8 mouse cellular contexts compared by ENCODE assay signal in genomic region chr6:67266159-67266657, GRCm38 (mm10). TPM values are rescaled to one million over a fixed set of nuclear protein-coding genes. Genes with fewer than 3 reads are reported as not detected.
DNase-seq lines count a peak whose midpoint lies in the region; ATAC-seq and TF ChIP-seq lines count a peak whose summit lies in the region.

No protein-coding gene starts in this region.

- 1% methylated on average over 23 of the region's 23 CpGs for WGBS in heart, embryonic 13.5 days
- under 1% methylated on average over 23 of the region's 23 CpGs for WGBS in limb, embryonic 14.5 days

- no peaks in the 10 kb centered on the region for H3K9me3 ChIP-seq in heart, embryonic 13.5 days
- H3K9me3 ChIP-seq in CH12.LX (replicated peaks; ENCODE audit: low read length): no peaks in the 10 kb centered on the region
- H3K9me3 ChIP-seq in limb, embryonic 14.5 days (ENCODE audit: control insufficient read depth, low read length): no peaks in the 10 kb centered on the region

- H3K4me3 ChIP-seq in heart, embryonic 13.5 days: peak overlapping the region; percentile 100
- H3K4me3 ChIP-seq in CH12.LX (replicated peaks in 1 of 3; ENCODE audit: low read depth in 2 of 3, low read length in 2 of 3, poor library complexity in 1 of 3): peak overlapping the region; percentile 65 to 96 (median 68)
- peak overlapping the region; percentile 99 for H3K4me3 ChIP-seq in limb, embryonic 14.5 days (replicated peaks; ENCODE audit: low read length)
- peak overlapping the region; percentile 95 for H3K4me3 ChIP-seq in myocyte

- TF ChIP-seq RAD21 in CH12.LX (IDR thresholded peaks at IDR 0.05; ENCODE audit: low read depth, low read length): no peak

- H3K9ac ChIP-seq in heart, embryonic 13.5 days: peak overlapping the region; percentile 83
- peak overlapping the region; percentile 78 for H3K9ac ChIP-seq in CH12.LX (ENCODE audit: insufficient read depth, low read depth)
- H3K9ac ChIP-seq in limb, embryonic 14.5 days (ENCODE audit: low read depth, low read length, severe bottlenecking): peak overlapping the region; percentile 99

- peak; percentile 30 for ATAC-seq in heart, embryonic 13.5 days (ENCODE audit: extremely low read depth, insufficient number of reproducible peaks, low FRiP score, low TSS enrichment)
- ATAC-seq in limb, embryonic 14.5 days (ENCODE audit: low FRiP score, low read depth): peak; percentile 41

- peaks cover 33% of the 10 kb centered on the region for H3K4me1 ChIP-seq in heart, embryonic 13.5 days
- H3K4me1 ChIP-seq in CH12.LX (ENCODE audit: control insufficient read depth in 1 of 2, insufficient read depth in 2 of 2): peaks cover 0 to 7% of the 10 kb centered on the region in 2 experiments; a peak in 2 of 4 replicates
- H3K4me1 ChIP-seq in limb, embryonic 14.5 days (ENCODE audit: control insufficient read depth, insufficient read depth, low read length): peaks cover 12% of the 10 kb centered on the region; the same call in 1 of the 2 replicates

- TF ChIP-seq POLR2A in CH12.LX (IDR thresholded peaks at IDR 0.05; ENCODE audit: low read depth, low read length) (no peak), myocyte (IDR thresholded peaks at IDR 0.05; ENCODE audit: insufficient read length, low read depth) (no peak)
- TF ChIP-seq POLR2A in limb, embryonic 14.5 days (IDR thresholded peaks at IDR 0.05; ENCODE audit: borderline replicate concordance, extremely low read depth, insufficient read depth, insufficient read length): no peak

- H3K79me2 ChIP-seq in CH12.LX (replicated peaks; ENCODE audit: control insufficient read depth, extremely low read depth, insufficient read depth, poor library complexity, severe bottlenecking) (peaks cover 30% of the 10 kb centered on the region), myocyte (ENCODE audit: control insufficient read depth, insufficient read depth) (peaks cover 45% of the 10 kb centered on the region)

- in situ Hi-C loops in CH12.LX (cut with MboI; ENCODE audit: low pct_ligation_motif_present, low pct_unique_long_range_greater_than_20kb, low sequenced_read_pairs): no loop called here

- peak overlapping the region; percentile 72 for H3ac ChIP-seq in myocyte (ENCODE audit: control insufficient read depth, insufficient read length)

- no peaks in the 10 kb centered on the region for H3K36me3 ChIP-seq in heart, embryonic 13.5 days
- H3K36me3 ChIP-seq in CH12.LX (replicated peaks in 1 of 2; ENCODE audit: control insufficient read depth in 1 of 2, insufficient read depth in 1 of 2, low read length in 1 of 2) (peaks cover 0 to 6% of the 10 kb centered on the region in 2 experiments), myocyte (ENCODE audit: control insufficient read depth, insufficient read depth) (peaks cover under 1% of the 10 kb centered on the region)
- H3K36me3 ChIP-seq in limb, embryonic 14.5 days (ENCODE audit: control insufficient read depth, insufficient read depth, low read length): no peaks in the 10 kb centered on the region; the same call in 1 of the 2 replicates

- intact Hi-C loops in heart, postnatal 10 days (cut with DNase I): loop anchor here (2.0 to 5.0 kb wide), 4 partner anchors 37 to 369 kb away; partner anchors contain the start of genes Gadd45a and Gng12

- TF ChIP-seq EP300 in CH12.LX (IDR thresholded peaks at IDR 0.05; ENCODE audit: low read length): no peak

- H3K27me3 ChIP-seq in heart, embryonic 13.5 days (replicated peaks): no peaks in the 10 kb centered on the region
- no peaks in the 10 kb centered on the region for H3K27me3 ChIP-seq in CH12.LX (replicated peaks)
- no peaks in the 10 kb centered on the region for H3K27me3 ChIP-seq in limb, embryonic 14.5 days (ENCODE audit: control insufficient read depth, insufficient read depth, low read length)
- no peaks in the 10 kb centered on the region for H3K27me3 ChIP-seq in myocyte (ENCODE audit: control insufficient read depth, insufficient read depth, insufficient read length)

- peak overlapping the region; percentile 84 for H3K4me2 ChIP-seq in heart, embryonic 13.5 days
- H3K4me2 ChIP-seq in CH12.LX (ENCODE audit: insufficient read depth, low read depth, poor library complexity, severe bottlenecking) (peak overlapping the region; percentile 77), myocyte (ENCODE audit: low read depth) (peak overlapping the region; percentile 84)
- peak overlapping the region; percentile 62 for H3K4me2 ChIP-seq in limb, embryonic 14.5 days (replicated peaks; ENCODE audit: low read depth, low read length, severe bottlenecking)

- peak overlapping the region; percentile 91 for H3K27ac ChIP-seq in heart, embryonic 13.5 days (replicated peaks)
- peak overlapping the region; percentile 31 for H3K27ac ChIP-seq in CH12.LX (ENCODE audit: insufficient read depth, low read depth)
- peak overlapping the region; percentile 38; the same call in 1 of the 2 replicates for H3K27ac ChIP-seq in limb, embryonic 14.5 days (replicated peaks; ENCODE audit: low read depth, low read length)

- dilution Hi-C loops in CH12.LX (cut with MboI; ENCODE audit: extremely low pct_ligation_motif_present, extremely low pct_unique_long_range_greater_than_20kb, low sequenced_read_pairs): no loop called here

- TF ChIP-seq CTCF in CH12.LX (conservative IDR thresholded peaks at IDR 0.05 in 1 of 2, IDR thresholded peaks at IDR 0.05 in 1 of 2; ENCODE audit: low read depth in 2 of 2, low read length in 2 of 2): no peak

- no peak for DNase-seq in heart, postnatal 10 days
- no peak for DNase-seq in CH12.LX (ENCODE audit: extremely low read depth)
- peak; percentile 38 for DNase-seq in c-Kit-negative CD71-positive TER-119-positive erythroid progenitor cells, embryonic 14.5 days (ENCODE audit: low read depth, low spot score)
- DNase-seq in frontal cortex, postnatal 14 days (ENCODE audit: low spot score in 2 of 2): peak; percentile 20 to 23
- peak; percentile 54 for DNase-seq in limb, embryonic 14.5 days (ENCODE audit: low spot score)
- no peak for DNase-seq in thymus, adult 18-20 months

TF ChIP-seq in CH12.LX, 34 proteins besides CTCF, POLR2A, EP300 and RAD21:
- TF ChIP-seq BHLHE40 (IDR thresholded peaks at IDR 0.05; ENCODE audit: low read depth, low read length) (no peak), TBP (conservative IDR thresholded peaks at IDR 0.05; ENCODE audit: low read depth, low read length) (0 out of 2 replicates have a peak, but pooled peaks have one; percentile 15), POLR2AphosphoS2 (IDR thresholded peaks at IDR 0.05; ENCODE audit: low read depth, low read length) (peak; percentile 50; the same call in 1 of the 2 replicates), MYC (IDR thresholded peaks at IDR 0.05; ENCODE audit: low read depth, low read length) (peak; percentile 56; the same call in 1 of the 2 replicates), ETS1 (conservative IDR thresholded peaks at IDR 0.05; ENCODE audit: low read depth, low read length) (no peak), ELF1 (IDR thresholded peaks at IDR 0.05; ENCODE audit: low read depth, low read length) (no peak)

TF ChIP-seq in myocyte, 11 proteins besides CTCF, POLR2A, EP300 and RAD21:
- no peak for TF ChIP-seq SRF (IDR thresholded peaks at IDR 0.05; ENCODE audit: control insufficient read depth, insufficient read length, low read depth)

RNA-seq across cellular contexts. Expression of gene Serbp1, which starts 28.2 kb away (rescaled TPM):
- polyA plus RNA-seq in heart, embryonic 13.5 days (2015; fragmentation: Nextera tagmentation; extraction: Ambion mirVana): 309 and 332 TPM in 2 replicates
- total RNA-seq in heart, postnatal 10 days (2021): 100 to 1,000 TPM; 247 to 271 TPM
- total RNA-seq in CH12.LX (2012; rRNA removed): 835 and 931 TPM in 2 replicates
- 828 and 923 TPM in 2 replicates for total RNA-seq in CH12.LX (2014; rRNA removed)
- polyA plus RNA-seq in CH12.LX (2012; ENCODE audit: insufficient read length, low read depth): 2,454 and 2,884 TPM in 2 replicates
- polyA plus RNA-seq in limb, embryonic 14.5 days (2012; rRNA removed): 200 and 465 TPM in 2 replicates
- 481 and 482 TPM in 2 replicates for polyA plus RNA-seq in limb, embryonic 14.5 days (2014; fragmentation: Nextera tagmentation; extraction: Ambion mirVana)
- polyA plus RNA-seq in myocyte (2012; fragmentation: generic; extraction: Trizol): 379 TPM

Comparison
In these comparisons a context has a peak if more than half of its experiments do, and no peak if none do; other contexts are left out.
1. H3K27ac ChIP-seq: peak in every context shown above with its lines; median percentile 91 in heart, embryonic 13.5 days; 38 in limb, embryonic 14.5 days; 31 in CH12.LX.
2. DNase-seq: peak in c-Kit-negative CD71-positive TER-119-positive erythroid progenitor cells, embryonic 14.5 days (single experiment), frontal cortex, postnatal 14 days (2 of 2) and limb, embryonic 14.5 days (single experiment); none in heart, postnatal 10 days (0 of 2), CH12.LX (single experiment) and thymus, adult 18-20 months (0 of 2).
3. Peak in every context shown above with its lines, with median percentiles within 50 percentile points of each other: H3K4me2 ChIP-seq, H3K4me3 ChIP-seq and H3K9ac ChIP-seq.